Mouse (Mus musculus) right cerebral cortex, postnatal 36 days (tissue): ENCODE measurements around the gene Ptpn5.
A peak's percentile ranks its signal among the peaks of the same experiment; 100 is the strongest.

Source experiments
- DNase-seq, 2 experiments: peaks; one replicate each; pipeline ENCODE4 v3.0.0; 2022; ENCODE audit warnings: low spot score in 2 of 2, mixed read lengths in 1 of 2

The Ptpn5 gene

GRCm38 (mm10) chr7:47133331-47133730, at the start of gene Ptpn5:
TSS of gene Ptpn5 (minus strand) at chr7:47133684.
- no peak for DNase-seq

DNA sequence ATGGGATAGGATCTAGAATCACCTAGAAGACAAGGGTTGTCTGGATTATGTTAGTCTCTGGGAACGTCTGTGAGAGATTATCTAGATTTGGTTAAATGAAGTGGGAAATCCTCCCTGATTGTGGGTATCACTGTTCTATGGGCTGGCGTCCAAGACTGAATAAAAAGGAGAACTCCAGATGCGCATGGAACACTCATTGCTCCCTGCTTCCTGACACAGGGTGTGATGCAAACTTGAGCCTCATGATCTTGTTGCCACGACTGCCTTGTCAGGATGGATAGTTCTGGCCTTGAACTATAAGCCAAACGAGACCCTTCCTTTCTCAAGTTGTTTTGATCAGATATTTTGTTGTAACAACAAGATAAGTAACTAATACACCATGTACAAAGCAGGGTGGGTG, 37.3 kb upstream of the Ptpn5 start:
- DNase-seq = no peak

GRCm38 (mm10) chr7:47165028-47165427, 31.5 kb upstream of the Ptpn5 start:
- no peak for DNase-seq

DNA sequence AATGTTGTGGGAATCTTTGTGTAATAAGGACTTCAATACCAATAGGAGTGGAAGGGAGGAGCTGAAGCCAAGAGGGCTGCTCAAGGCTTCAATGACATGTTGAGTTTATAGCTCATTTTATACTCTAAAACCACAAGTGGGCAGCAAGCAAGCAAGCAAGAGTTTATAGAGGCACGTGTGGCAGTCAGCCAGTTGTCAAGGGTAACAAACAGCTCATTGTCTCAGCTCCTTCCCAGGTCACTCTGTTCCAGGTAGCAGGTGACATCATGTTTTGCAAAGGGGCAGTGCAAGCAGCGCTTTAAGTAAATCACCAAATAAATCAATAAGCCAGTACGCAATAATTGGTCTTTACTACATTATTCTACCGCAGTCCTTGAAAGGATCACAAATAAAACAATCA, 29.7 kb upstream of the Ptpn5 start:
- DNase-seq = no peak

DNA sequence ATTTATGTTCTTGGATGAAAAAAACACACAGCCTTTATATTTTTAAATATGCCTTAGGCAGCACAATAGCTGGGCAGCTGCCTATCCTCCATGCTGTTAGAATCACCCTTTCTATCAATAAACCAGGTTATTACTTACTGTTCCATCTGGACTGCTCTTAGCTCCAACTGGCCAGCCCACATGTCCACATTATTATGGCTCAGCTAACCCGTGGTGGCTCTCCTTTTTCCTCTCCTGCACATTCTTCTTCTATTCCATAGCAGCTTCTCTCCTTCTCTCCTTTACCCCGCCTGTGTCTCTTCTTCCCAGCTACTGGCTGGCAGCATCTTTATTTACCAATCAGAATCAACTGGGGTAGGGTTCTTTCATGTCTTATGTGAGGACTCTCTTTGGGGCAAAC, 25.0 kb upstream of the Ptpn5 start:
- no peak for DNase-seq

GRCm38 (mm10) chr7:47157743-47158142, 24.3 kb upstream of the Ptpn5 start:
- no peak for DNase-seq

GRCm38 (mm10) chr7:47155849-47156248, 22.4 kb upstream of the Ptpn5 start:
- peak in 1 of 2 experiments; percentile 64 for DNase-seq

- no peak for DNase-seq
Measured at GRCm38 (mm10) chr7:47155396-47155795, 21.9 kb upstream of the Ptpn5 start.

DNA sequence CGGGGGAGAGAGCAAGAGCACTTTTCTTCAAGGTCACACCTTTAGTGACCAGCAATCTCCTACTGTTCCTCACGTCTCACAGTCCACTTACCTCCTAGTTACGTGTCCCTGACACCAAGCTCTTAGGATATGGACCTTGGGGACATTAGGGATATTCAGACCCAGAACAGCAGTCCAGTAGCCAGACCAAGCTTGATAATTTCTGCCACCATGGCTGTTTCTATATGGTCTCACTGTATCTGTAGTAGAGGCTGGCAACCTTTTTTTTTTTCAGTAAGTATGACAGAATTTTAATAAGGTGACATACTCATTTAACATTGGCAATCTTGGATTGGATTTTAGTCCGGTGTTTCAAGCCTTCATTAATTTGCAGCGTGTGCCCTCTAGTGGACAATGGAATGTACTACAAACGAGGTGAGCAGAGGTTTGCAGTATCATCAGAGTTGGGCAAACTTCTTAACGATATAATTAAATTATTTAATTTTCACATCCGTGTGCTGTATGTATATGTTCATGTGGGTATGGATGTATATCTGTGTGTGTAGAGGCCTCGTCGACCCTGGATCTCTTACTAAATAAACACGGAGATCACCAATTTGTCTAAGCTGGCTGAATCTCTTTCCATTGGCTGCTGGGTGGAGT, 17.1 kb upstream of the Ptpn5 start:
- peak in 1 of 2 experiments; percentile 47 for DNase-seq

GRCm38 (mm10) chr7:47148298-47148697, 14.8 kb upstream of the Ptpn5 start:
- no peak for DNase-seq

DNA sequence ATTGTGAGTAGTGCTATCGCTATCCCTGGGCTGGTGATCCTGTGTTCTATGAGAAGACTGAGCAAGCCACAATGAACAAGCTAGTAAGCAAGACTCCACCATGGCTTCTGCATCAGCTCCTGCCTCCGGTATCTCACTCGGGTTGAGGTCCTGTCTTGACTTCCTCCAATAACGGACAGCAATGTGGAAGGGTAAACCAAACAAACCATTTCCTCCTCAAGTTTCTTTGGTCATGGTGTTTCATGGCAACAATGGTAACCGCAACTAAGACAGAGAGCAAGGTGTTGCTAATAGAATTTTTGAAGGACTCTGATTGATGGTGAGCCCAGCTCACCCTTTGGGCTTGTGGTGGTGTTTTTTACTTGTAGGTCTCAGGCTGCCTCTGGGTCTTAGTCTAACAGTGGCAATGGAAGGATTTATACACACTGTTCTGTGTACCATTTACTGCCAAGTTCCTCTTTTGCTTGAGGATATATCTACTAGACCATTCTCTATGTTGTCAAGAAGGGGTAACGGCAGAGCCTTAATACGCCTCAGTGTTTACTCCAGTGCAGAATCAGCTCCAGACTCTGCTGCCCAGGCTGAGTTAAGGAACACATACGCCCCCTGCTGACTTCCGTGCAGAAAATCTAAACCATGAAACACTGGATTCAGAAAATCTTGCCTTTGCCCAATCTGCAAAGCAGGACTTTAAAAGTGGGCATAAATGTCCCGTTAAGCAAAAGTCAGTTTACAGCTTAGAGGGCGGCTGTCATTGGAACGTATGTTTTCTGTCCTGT, 12.7 kb upstream of the Ptpn5 start:
- peak in 1 of 2 experiments; percentile 30 for DNase-seq

DNA sequence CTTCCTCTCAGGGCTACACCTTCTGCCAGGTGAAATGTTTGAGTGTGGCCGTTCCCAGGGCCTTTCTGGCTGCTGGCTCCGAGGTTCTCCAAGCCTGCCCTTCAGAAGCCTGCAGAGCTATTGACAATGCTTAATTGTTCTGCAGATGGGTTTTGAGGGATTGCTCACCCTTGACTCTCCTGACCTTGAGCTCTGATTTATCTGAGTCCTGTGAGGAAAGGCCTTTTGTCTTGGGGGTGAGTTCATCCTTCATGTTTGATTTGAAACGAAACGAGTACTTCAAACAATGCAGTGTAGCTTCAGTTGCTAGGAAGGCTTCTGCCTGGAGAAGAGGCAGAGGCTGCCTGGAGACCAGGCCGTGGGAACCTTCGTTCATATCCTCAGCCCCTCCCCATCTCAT, 10.8 kb upstream of the Ptpn5 start:
- no peak for DNase-seq

DNA sequence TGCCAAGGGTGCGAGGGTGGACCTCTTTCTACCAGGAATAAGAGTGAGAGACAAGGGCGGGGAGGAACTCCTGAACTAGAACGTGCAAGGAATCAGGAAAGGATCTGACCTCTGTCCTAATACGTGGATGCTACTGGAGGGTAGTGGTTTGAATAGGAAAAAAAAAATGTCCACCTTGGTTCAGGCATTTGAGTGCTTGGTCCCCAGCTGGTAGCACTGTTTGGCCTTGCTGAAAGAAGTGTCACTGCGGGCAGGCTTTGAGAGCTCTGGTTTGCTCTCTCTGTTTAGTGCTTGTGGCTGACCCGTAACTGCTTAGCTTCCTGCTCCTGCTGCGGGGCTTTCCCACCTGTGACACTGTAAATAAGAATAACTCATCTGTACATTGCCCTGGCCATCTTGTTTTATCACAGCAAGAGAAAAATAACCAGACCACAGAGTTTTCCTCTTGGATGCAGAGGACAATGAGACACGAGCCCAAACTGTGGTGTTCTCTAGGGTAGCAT, 6.4 kb upstream of the Ptpn5 start:
- no peak for DNase-seq

DNA sequence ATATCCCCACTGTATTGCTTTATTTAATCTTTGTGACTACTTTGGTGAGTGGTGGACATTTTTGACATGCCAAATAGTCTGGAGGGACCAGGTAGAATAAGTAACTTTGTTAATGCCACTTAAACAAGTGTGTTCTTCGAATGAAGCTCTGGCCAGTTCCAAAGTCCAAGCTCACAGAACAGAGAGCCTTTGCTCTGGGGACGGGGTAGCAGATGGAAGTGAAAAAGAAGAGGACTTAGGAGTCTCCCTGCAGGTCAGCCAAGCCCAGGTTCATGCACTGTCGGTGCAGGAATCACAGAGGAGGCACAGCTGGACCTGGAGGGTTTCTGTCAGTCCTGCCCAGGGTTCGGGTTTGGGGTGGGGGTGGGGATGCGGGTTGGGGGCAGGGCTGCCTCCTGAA, 1.1 kb upstream of the Ptpn5 start:
- DNase-seq = no peak

GRCm38 (mm10) chr7:47132931-47133260, 588 bp downstream of the Ptpn5 start:
- DNase-seq = no peak

DNA sequence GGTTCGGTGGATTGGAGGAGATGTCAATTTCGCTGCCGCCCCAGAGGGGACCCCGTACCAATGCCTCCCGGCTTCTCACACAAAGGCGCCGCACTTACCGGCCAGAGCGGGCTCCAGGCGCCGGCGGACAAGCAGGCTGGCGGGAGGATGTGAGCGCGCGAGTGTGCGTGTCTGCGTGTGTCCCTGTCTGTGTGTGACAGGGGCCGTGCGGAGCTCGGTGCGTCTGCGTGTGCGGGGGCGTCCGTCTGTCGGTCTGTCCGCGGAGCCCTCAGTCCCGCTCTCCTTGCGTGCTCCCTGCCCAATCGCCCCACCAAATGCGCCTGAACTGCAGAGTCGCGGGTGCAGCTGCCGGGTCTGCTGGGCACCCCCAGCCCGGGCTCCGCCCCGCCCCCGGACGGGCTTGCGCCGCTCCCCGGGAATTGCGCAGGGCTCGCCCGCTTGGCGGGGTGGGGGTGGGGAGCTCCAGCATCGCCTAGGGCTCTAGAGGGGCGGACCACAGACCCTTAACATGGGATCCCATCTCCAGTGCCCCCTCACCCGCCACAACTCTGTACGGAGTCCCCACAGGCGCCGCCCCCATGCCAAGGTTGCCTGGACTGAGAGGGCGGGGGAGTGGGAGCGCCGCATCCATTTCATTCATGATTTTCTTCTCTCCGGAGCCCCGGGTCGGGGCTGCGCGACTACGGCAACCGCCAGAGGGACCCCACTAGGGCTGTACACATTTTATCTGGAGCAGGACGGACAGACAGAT, 1.1 kb downstream of the Ptpn5 start:
- peak; percentile 59 to 66 for DNase-seq

GRCm38 (mm10) chr7:47131840-47132179, 1.7 kb downstream of the Ptpn5 start:
- DNase-seq = no peak

GRCm38 (mm10) chr7:47131258-47131657, 2.2 kb downstream of the Ptpn5 start:
- no peak for DNase-seq

DNA sequence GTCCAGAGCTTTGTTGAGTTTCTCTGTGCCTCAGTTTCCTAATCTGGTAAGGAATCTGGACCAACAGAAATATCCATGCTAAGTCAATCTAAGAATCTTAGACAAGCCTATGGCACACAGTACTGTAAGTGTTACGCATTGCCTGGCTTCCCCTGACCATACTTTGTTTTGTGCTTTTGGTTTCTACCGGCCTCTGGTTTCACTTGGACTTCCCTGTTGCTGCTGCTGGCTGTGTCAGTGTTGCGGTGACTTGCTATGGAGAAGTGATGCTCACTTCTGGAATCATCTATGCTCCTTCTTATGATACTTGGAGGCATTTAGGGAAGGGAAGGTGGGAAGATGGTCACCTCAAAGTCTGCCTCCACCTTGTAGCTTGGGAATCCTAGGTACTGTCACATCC, 11.5 kb downstream of the Ptpn5 start:
- DNase-seq = no peak

DNA sequence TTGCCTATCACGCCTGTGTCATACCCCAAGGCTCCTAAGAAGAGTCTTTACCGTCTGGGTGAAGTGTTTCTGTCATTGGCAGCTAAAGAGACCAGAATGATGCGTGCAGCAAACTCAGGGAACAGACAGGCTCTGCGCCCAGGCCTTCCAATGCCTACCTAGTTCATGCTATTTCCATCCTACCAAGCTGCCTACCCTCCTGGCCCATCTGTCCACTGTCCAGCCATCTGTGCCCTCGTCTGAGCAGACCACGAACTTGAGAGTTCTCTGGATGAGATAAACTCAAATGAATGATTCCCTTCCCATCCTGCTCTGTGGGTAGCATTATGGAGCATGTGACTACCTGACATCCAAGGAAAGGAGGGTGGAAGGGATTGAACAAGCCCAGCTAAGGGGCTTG, 16.8 kb downstream of the Ptpn5 start:
- DNase-seq = no peak

GRCm38 (mm10) chr7:47115491-47115890, 18.0 kb downstream of the Ptpn5 start:
- no peak for DNase-seq

DNA sequence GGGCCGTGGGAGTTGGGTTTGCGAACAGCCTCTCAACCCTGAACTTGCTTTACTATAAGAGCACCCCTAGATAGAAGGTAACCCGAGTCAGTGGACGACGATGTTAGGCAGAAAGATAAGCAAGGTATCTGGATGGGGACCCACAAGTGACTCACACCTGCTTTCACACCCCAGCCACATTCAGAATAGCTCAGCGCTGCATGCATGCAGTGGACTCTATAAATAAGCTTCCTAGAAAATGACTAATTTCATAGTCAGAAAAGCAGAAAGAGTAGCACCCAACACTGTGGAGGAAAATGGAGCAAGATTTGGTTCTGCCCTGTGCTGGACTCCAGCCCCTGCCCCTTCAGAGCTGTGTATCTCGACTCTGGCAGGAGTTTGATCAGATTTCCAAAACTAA, 20.1 kb downstream of the Ptpn5 start:
- DNase-seq = peak; percentile 46 to 64

GRCm38 (mm10) chr7:47112036-47112435, 21.4 kb downstream of the Ptpn5 start:
- no peak for DNase-seq
